Mouse (Mus musculus) thymus, adult 2 months (tissue): Measurements from ENCODE around the gene Cd68.

ENCODE experiments used
- CTCF ChIP-seq: fragments of 200-500 bp; IDR thresholded peaks from 2 replicates; pipeline ENCODE4 v1.5.1; 2012; ENCODE audit warnings: mild to moderate bottlenecking, control low read depth, low read length, moderate library complexity, borderline replicate concordance; ENCODE audit not compliant: control insufficient read depth, poor library complexity, insufficient read depth; ENCODE audit errors: extremely low read depth
- POLR2A ChIP-seq: fragments of 200-500 bp; IDR thresholded peaks from 2 replicates; pipeline ENCODE4 v1.6.1; 2012; ENCODE audit warnings: mild to moderate bottlenecking, low read length, control low read depth, moderate library complexity; ENCODE audit not compliant: control insufficient read depth, poor library complexity, insufficient read depth; ENCODE audit errors: extremely low read depth

DNA sequence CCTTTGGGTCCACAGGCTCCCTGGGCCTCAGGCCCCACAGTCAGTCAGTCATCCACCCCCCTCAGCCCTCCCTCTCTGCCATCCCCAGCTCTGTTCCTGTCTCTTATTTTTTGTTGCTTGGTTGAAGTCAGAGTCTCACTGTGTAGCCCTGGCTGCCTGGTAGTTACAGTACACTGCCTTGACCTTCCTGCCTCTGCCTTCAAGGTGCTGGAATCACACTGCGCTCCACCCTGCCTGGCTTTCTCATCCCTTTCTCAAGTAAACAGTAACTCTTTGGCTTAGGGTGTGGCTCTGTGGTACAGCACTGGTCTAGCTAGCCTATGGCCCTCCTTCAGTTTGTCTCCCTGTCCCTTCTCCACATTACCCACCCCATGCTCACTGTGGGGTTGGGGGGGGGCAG, 23.9 kb upstream of the Cd68 start:
- TF ChIP-seq POLR2A (no peak), CTCF (no peak)
